Mouse (Mus musculus) heart, postnatal 10 days (tissue): ENCODE measurements around the gene Elp4. TPM values are rescaled to one million over a fixed set of nuclear protein-coding genes. Genes with fewer than 3 reads are reported as not detected.

Experiments
- DNase-seq, 2 experiments: peaks; one replicate each; pipeline ENCODE4 v3.0.0; 2021
- intact Hi-C: fragments of 180-260 bp; cut with DNase I; formaldehyde crosslinking; loops from one replicate; pipeline ENCODE4 v1.15.1; 2025
- total RNA-seq, 2 experiments: library from RNA; stranded (reverse); gene quantifications; 2 replicates each; pipeline ENCODE4 v1.2.3; 2021

Gene Elp4
- total RNA-seq, 2 experiments from 2014 or later, result 16.6 to 17.3 TPM

- intact Hi-C loops, result no loop called here
- DNase-seq, result no peak
These were observed 157.5 kb downstream of the Elp4 start for GRCm38 (mm10) chr2:105746896-105747295.

- intact Hi-C loops, result no loop called here
- no peak for DNase-seq
These were observed 168.2 kb downstream of the Elp4 start for GRCm38 (mm10) chr2:105736166-105736565.

- intact Hi-C loops, result no loop called here
- no peak for DNase-seq
These were observed 173.7 kb downstream of the Elp4 start for GRCm38 (mm10) chr2:105730704-105731103.

- intact Hi-C loops, result no loop called here
- no peak for DNase-seq
These were observed 177.7 kb downstream of the Elp4 start for GRCm38 (mm10) chr2:105726657-105727056.

- DNase-seq, result no peak
- intact Hi-C loops, result no loop called here
These were observed 188.8 kb downstream of the Elp4 start for GRCm38 (mm10) chr2:105715409-105716115.

GRCm38 (mm10) chr2:105710511-105710910 is 193.9 kb downstream of the Elp4 start:
- intact Hi-C loops, result no loop called here

GRCm38 (mm10) chr2:105709126-105709525 is 195.2 kb downstream of the Elp4 start:
- no peak for DNase-seq
- intact Hi-C loops, result no loop called here

More at GRCm38 (mm10) chr2:105710511-105710910, 193.9 kb downstream of the Elp4 start:
- no peak for DNase-seq

GRCm38 (mm10) chr2:105705320-105705719 is 199.0 kb downstream of the Elp4 start:
- DNase-seq, result no peak
- intact Hi-C loops, result no loop called here

- intact Hi-C loops, result no loop called here
- no peak for DNase-seq
These were observed 201.8 kb downstream of the Elp4 start for GRCm38 (mm10) chr2:105702586-105702985.

- intact Hi-C loops, result no loop called here
These were observed 202.6 kb downstream of the Elp4 start for GRCm38 (mm10) chr2:105701781-105702180.

GRCm38 (mm10) chr2:105698631-105699030 is 205.7 kb downstream of the Elp4 start:
- DNase-seq, result no peak
- intact Hi-C loops, result no loop called here

More at GRCm38 (mm10) chr2:105701781-105702180, 202.6 kb downstream of the Elp4 start:
- DNase-seq, result no peak

GRCm38 (mm10) chr2:105697741-105698140 is 206.6 kb downstream of the Elp4 start:
- DNase-seq, result no peak

GRCm38 (mm10) chr2:105691296-105691695 is 213.1 kb downstream of the Elp4 start:
- intact Hi-C loops, result no loop called here
- no peak for DNase-seq

More at GRCm38 (mm10) chr2:105697741-105698140, 206.6 kb downstream of the Elp4 start:
- intact Hi-C loops, result no loop called here

GRCm38 (mm10) chr2:105689771-105690639 is 214.4 kb downstream of the Elp4 start:
- intact Hi-C loops, result loop anchor here (5.0 kb wide), 1 partner anchor 217 kb away; no protein-coding TSS in a partner anchor
- DNase-seq, result peak in 1 of 2 experiments; percentile 5

GRCm38 (mm10) chr2:105689304-105689770 is 215.0 kb downstream of the Elp4 start:
- intact Hi-C loops, result loop anchor here (5.0 kb wide), 1 partner anchor 218 kb away; no protein-coding TSS in a partner anchor
- no peak for DNase-seq

- intact Hi-C loops, result loop anchor here (5.0 kb wide), 1 partner anchor 219 kb away; no protein-coding TSS in a partner anchor
These were observed 215.7 kb downstream of the Elp4 start for GRCm38 (mm10) chr2:105688436-105689303.

GRCm38 (mm10) chr2:105688011-105688410 is 216.4 kb downstream of the Elp4 start:
- intact Hi-C loops, result loop anchor here (5.0 kb wide), 1 partner anchor 219 kb away; no protein-coding TSS in a partner anchor
- DNase-seq, result no peak

More at GRCm38 (mm10) chr2:105688436-105689303, 215.7 kb downstream of the Elp4 start:
- no peak for DNase-seq

- intact Hi-C loops, result loop anchor here (5.0 kb wide), 1 partner anchor 220 kb away; no protein-coding TSS in a partner anchor
- DNase-seq, result peak in 1 of 2 experiments; percentile 60
These were observed 216.9 kb downstream of the Elp4 start for GRCm38 (mm10) chr2:105687317-105687991.
